Mouse (Mus musculus) midbrain, embryonic 15.5 days (tissue): ENCODE results near the gene Uap1l1. TPM values are rescaled to one million over a fixed set of nuclear protein-coding genes. Genes with fewer than 3 reads are reported as not detected.

ENCODE experiments used
- ATAC-seq: fragments of 200-750 bp; cut with Nextera tagmentation; replicated peaks from 2 replicates; pipeline ENCODE4 v1.8.0; 2017; ENCODE audit warnings: moderate TSS enrichment
- H3K27ac ChIP-seq: fragments of 300-500 bp; sonication (generic); 2 replicates; pipeline ENCODE4 v1.5.1; 2015; ENCODE audit warnings: mild to moderate bottlenecking, inconsistent platforms
- H3K27me3 ChIP-seq: fragments of 300-500 bp; sonication (generic); replicated peaks from 2 replicates; pipeline ENCODE4 v1.6.1; 2015; ENCODE audit warnings: inconsistent platforms
- H3K36me3 ChIP-seq: fragments of 300-500 bp; sonication (generic); replicated peaks from 2 replicates; pipeline ENCODE4 v1.6.1; 2015; ENCODE audit warnings: inconsistent platforms
- H3K4me1 ChIP-seq: fragments of 300-500 bp; sonication (generic); 2 replicates; pipeline ENCODE4 v1.6.1; 2015; ENCODE audit warnings: inconsistent platforms
- H3K4me2 ChIP-seq: fragments of 300-500 bp; sonication (generic); 2 replicates; pipeline ENCODE4 v1.6.1; 2015; ENCODE audit warnings: inconsistent platforms, mild to moderate bottlenecking, moderate library complexity
- H3K4me3 ChIP-seq: fragments of 300-500 bp; sonication (generic); 2 replicates; pipeline ENCODE4 v1.5.1; 2015; ENCODE audit warnings: mild to moderate bottlenecking, inconsistent platforms
- H3K9ac ChIP-seq: fragments of 300-500 bp; sonication (generic); 2 replicates; pipeline ENCODE4 v1.6.1; 2015; ENCODE audit warnings: mild to moderate bottlenecking, inconsistent platforms
- H3K9me3 ChIP-seq: fragments of 300-500 bp; sonication (generic); 2 replicates; pipeline ENCODE4 v1.6.1; 2016; ENCODE audit warnings: inconsistent platforms
- WGBS: fragments of 180-500 bp; shearing (Covaris S2); methylation state at CpG from one replicate; pipeline ENCODE4 v1.1.7; 2015; ENCODE audit warnings: mixed read lengths; 5-methylcytosine and 5-hydroxymethylcytosine counted together
- polyA plus RNA-seq: library from polyadenylated mRNA; unstranded; fragments of >200 nt; fragmentation: Nextera tagmentation; extraction: Ambion mirVana; gene quantifications from 2 replicates; pipeline ENCODE4 v1.2.1, GENCODE M21; 2015

Gene Uap1l1
- polyA plus RNA-seq, 1 experiment from 2014 or later: 5.6 TPM

- H3K4me1 ChIP-seq: peaks cover 20% of the 10 kb centered on the region
- no peak for ATAC-seq
- peak within 1 kb of the TSS; percentile 37 for H3K4me3 ChIP-seq
- H3K27ac ChIP-seq: no peak within 1 kb of the TSS
- no peaks in the 10 kb centered on the region for H3K9me3 ChIP-seq
- peak within 1 kb of the TSS; percentile 25 for H3K9ac ChIP-seq
- WGBS: 1% methylated on average over 57 of the region's 57 CpGs
- H3K4me2 ChIP-seq: peak within 1 kb of the TSS; percentile 57
- peaks cover 65% of the 10 kb centered on the region for H3K27me3 ChIP-seq
- H3K36me3 ChIP-seq: no peaks in the 10 kb centered on the region
These were observed 30.5 kb upstream of the Uap1l1 start, which contains the start of gene Entpd2 for GRCm38 (mm10) chr2:25395721-25396596. Gene Entpd2, plus strand, starts transcription at chr2:25395874.

GRCm38 (mm10) chr2:25394281-25395221 is 29.1 kb upstream of the Uap1l1 start:
- Histone ChIP-seq H3K4me3 (no peak overlapping the region), H3K4me1 (peaks cover 11% of the 10 kb centered on the region), H3K27me3 (peaks cover 55% of the 10 kb centered on the region), H3K4me2 (no peak overlapping the region), H3K36me3 (no peaks in the 10 kb centered on the region), H3K27ac (0 out of 2 replicates have a peak overlapping the region, but pooled peaks have one; percentile 25), H3K9me3 (no peaks in the 10 kb centered on the region), H3K9ac (no peak overlapping the region)
- ATAC-seq: peak; percentile 34; the same call in 1 of the 2 replicates
- WGBS: 27% methylated on average over 3 of the region's 3 CpGs

DNA sequence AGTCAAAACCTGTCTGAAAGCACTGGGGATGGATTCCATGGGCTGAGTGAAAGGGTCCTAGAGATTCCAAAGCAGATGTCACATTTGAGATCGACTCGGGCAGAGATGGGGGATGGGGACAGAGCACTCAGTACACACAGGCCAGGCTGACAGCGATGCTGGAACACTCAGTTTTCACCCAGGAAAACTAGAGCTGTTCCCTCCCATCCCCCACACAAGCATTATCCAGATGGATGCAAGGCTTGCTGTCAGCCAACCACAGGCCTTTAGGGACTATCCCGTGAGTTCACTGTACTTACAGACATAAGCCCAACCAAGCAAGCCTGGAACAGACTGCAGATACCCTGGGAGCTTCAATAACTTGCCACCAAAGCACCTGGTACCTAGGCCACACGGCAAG is 25.8 kb upstream of the Uap1l1 start:
- H3K27ac ChIP-seq: no peak overlapping the region
- peaks cover 22% of the 10 kb centered on the region for H3K27me3 ChIP-seq
- peaks cover 10% of the 10 kb centered on the region for H3K4me1 ChIP-seq
- WGBS: 70% methylated on average over 5 of the region's 5 CpGs
- H3K4me2 ChIP-seq: no peak overlapping the region
- no peaks in the 10 kb centered on the region for H3K36me3 ChIP-seq
- H3K9ac ChIP-seq: no peak overlapping the region
- H3K9me3 ChIP-seq: no peaks in the 10 kb centered on the region
- no peak for ATAC-seq
- no peak overlapping the region for H3K4me3 ChIP-seq

GRCm38 (mm10) chr2:25384492-25384891 is 19.0 kb upstream of the Uap1l1 start:
- Histone ChIP-seq H3K4me2 (no peak overlapping the region), H3K4me1 (no peaks in the 10 kb centered on the region), H3K27ac (no peak overlapping the region), H3K4me3 (no peak overlapping the region), H3K27me3 (no peaks in the 10 kb centered on the region), H3K9me3 (no peaks in the 10 kb centered on the region), H3K36me3 (no peaks in the 10 kb centered on the region), H3K9ac (no peak overlapping the region)
- no peak for ATAC-seq
- 83% methylated on average over 5 of the region's 5 CpGs for WGBS

DNA sequence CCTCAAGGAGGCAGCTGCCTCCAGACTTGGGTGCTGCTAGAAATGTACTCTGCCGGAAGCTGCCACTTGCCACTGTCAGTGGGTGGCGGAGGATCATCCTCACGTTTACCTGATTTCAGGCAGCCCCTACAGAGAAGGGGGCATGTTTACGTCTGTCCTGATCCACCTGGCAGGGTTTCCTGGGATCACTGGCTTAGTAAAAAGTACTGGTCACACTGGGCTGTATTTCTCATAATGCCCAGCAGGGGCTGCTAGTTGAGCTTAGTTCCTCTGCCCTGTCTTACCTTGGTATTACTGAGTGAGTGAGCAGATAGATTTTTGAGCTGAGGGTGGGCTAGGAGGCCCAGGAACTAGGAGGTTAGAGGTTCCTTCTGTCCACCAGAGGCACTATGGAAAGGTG is 11.1 kb upstream of the Uap1l1 start:
- H3K9ac ChIP-seq: no peak overlapping the region
- no peaks in the 10 kb centered on the region for H3K27me3 ChIP-seq
- peaks cover 19% of the 10 kb centered on the region for H3K4me1 ChIP-seq
- no peaks in the 10 kb centered on the region for H3K9me3 ChIP-seq
- no peak overlapping the region for H3K4me2 ChIP-seq
- H3K36me3 ChIP-seq: no peaks in the 10 kb centered on the region
- H3K4me3 ChIP-seq: no peak overlapping the region
- no peak for ATAC-seq
- WGBS: 61% methylated on average over 4 of the region's 4 CpGs
- H3K27ac ChIP-seq: no peak overlapping the region

- ATAC-seq: no peak
- Histone ChIP-seq H3K27me3 (peaks cover 4% of the 10 kb centered on the region; the same call in 1 of the 2 replicates), H3K27ac (no peak overlapping the region), H3K9ac (0 out of 2 replicates have a peak overlapping the region, but pooled peaks have one; percentile 51), H3K4me3 (peak overlapping the region; percentile 54), H3K4me2 (peak overlapping the region; percentile 96), H3K36me3 (no peaks in the 10 kb centered on the region), H3K4me1 (peaks cover 21% of the 10 kb centered on the region), H3K9me3 (no peaks in the 10 kb centered on the region)
- WGBS: 9% methylated on average over 2 of the region's 2 CpGs
These were observed 7.9 kb upstream of the Uap1l1 start for GRCm38 (mm10) chr2:25373431-25373830.

GRCm38 (mm10) chr2:25372644-25373391 is 7.3 kb upstream of the Uap1l1 start:
- Histone ChIP-seq H3K4me1 (peaks cover 21% of the 10 kb centered on the region), H3K4me2 (peak overlapping the region; percentile 96), H3K36me3 (no peaks in the 10 kb centered on the region), H3K4me3 (peak overlapping the region; percentile 54), H3K9me3 (no peaks in the 10 kb centered on the region), H3K27ac (no peak overlapping the region), H3K9ac (peak overlapping the region; percentile 51), H3K27me3 (peaks cover 4% of the 10 kb centered on the region; the same call in 1 of the 2 replicates)
- ATAC-seq: 0 out of 2 replicates have a peak, but pooled peaks have one; percentile 16
- WGBS: 2% methylated on average over 42 of the region's 42 CpGs

GRCm38 (mm10) chr2:25371764-25372643 is 6.5 kb upstream of the Uap1l1 start, which contains the start of gene Sapcd2:
Gene Sapcd2, plus strand, starts transcription at chr2:25372321.
- Histone ChIP-seq H3K9me3 (no peaks in the 10 kb centered on the region), H3K4me2 (peak within 1 kb of the TSS; percentile 96), H3K4me3 (peak within 1 kb of the TSS; percentile 54), H3K27ac (peak within 1 kb of the TSS; percentile 72), H3K27me3 (peaks cover 4% of the 10 kb centered on the region; the same call in 1 of the 2 replicates), H3K36me3 (no peaks in the 10 kb centered on the region), H3K9ac (peak within 1 kb of the TSS; percentile 55), H3K4me1 (peaks cover 21% of the 10 kb centered on the region)
- ATAC-seq: peak; percentile 92
- under 1% methylated on average over 65 of the region's 65 CpGs for WGBS

- Histone ChIP-seq H3K4me1 (peaks cover 28% of the 10 kb centered on the region), H3K9ac (no peak overlapping the region), H3K36me3 (no peaks in the 10 kb centered on the region), H3K9me3 (no peaks in the 10 kb centered on the region), H3K27ac (no peak overlapping the region), H3K27me3 (peaks cover 21% of the 10 kb centered on the region), H3K4me3 (no peak overlapping the region), H3K4me2 (no peak overlapping the region)
- ATAC-seq: no peak
- whole genome bisulfite sequencing: 80% methylated on average over 3 of the region's 3 CpGs
These were observed 4.5 kb upstream of the Uap1l1 start for GRCm38 (mm10) chr2:25369996-25370395.

DNA sequence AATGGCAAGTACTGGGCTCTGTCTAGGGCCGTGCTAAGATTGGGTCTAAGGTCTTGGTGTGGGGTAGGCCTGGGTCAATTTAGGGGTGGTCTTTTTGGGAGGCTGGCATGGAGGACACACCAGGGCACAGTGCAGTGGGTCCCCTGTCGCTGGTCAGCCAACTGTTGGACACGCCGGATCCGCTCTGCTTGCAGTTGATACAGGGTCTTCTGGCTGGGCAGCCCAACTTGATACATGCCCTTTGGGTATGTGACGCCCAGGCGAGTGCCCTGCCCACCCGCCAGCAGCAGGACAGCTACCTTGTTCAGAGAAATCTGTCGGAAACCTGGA is 756 bp downstream of the Uap1l1 start:
- Histone ChIP-seq H3K9ac (peak overlapping the region; percentile 63; the same call in 1 of the 2 replicates), H3K27ac (no peak overlapping the region), H3K4me2 (peak overlapping the region; percentile 100), H3K27me3 (peaks cover 36% of the 10 kb centered on the region), H3K36me3 (no peaks in the 10 kb centered on the region), H3K4me1 (peaks cover 10% of the 10 kb centered on the region), H3K9me3 (no peaks in the 10 kb centered on the region), H3K4me3 (peak overlapping the region; percentile 57)
- 34% methylated on average over 9 of the region's 9 CpGs for WGBS
- peak; percentile 34; the same call in 1 of the 2 replicates for ATAC-seq

- no peaks in the 10 kb centered on the region for H3K36me3 ChIP-seq
- H3K4me2 ChIP-seq: peak overlapping the region; percentile 100; the same call in 1 of the 2 replicates
- H3K4me1 ChIP-seq: peaks cover 10% of the 10 kb centered on the region
- WGBS: 88% methylated on average over 4 of the region's 4 CpGs
- no peak overlapping the region for H3K9ac ChIP-seq
- H3K27me3 ChIP-seq: peaks cover 36% of the 10 kb centered on the region
- no peak for ATAC-seq
- H3K27ac ChIP-seq: no peak overlapping the region
- no peaks in the 10 kb centered on the region for H3K9me3 ChIP-seq
- H3K4me3 ChIP-seq: no peak overlapping the region
These were observed 1.2 kb downstream of the Uap1l1 start for GRCm38 (mm10) chr2:25364313-25364712.
